Mouse (Mus musculus): ENCODE results near the gene Gng2.
"Not testable (repeated sequence)": the region's sequence is repeated elsewhere in the genome, so short reads cannot be mapped to it uniquely, and the experiment has no call there.

DNA sequence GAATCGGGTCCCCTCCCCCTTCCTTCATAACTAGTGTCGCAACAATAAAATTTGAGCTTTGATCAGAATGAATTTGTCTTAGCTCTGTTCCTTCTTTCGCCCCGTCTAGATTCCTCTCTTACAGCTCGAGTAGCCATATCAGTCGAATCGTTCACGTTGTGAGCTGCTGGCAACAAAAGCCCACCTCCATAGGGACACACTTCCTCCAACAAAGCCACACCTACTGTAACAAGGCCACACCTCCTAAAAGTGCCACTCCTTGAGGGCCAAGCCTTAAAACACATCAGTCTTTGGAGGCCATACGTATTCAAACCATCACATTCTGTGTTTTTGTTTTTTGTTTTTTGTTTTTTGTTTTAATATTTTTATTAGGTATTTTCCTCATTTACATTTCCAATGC lies 112.3 kb downstream of the Gng2 start:
- not testable (repeated sequence) for TF ChIP-seq CTCF (IDR thresholded peaks at IDR 0.05; ENCODE audit: low read depth, low read length); EP300 (IDR thresholded peaks at IDR 0.05; ENCODE audit: insufficient read depth, low read depth, low read length)

Data from ES-Bruce4 (cell line).